Mouse (Mus musculus): ENCODE measurements around the gene Rasa3.

GRCm38 (mm10) chr8:13584652-13585051 is 92.8 kb downstream of the Rasa3 start:
- TF ChIP-seq CTCF (conservative IDR thresholded peaks at IDR 0.05; ENCODE audit: insufficient read depth, insufficient read length, low read depth, low read length) (no peak), POLR2A (IDR thresholded peaks at IDR 0.05; ENCODE audit: low read depth, low read length) (no peak)

All from kidney, adult 2 months (tissue).